Mouse (Mus musculus) megakaryocyte, embryonic 14.5 days (primary cell): Measurements from ENCODE around the gene Gm20388.

ENCODE experiments used
- FLI1 ChIP-seq: IDR thresholded peaks from 2 replicates; pipeline ENCODE4 v1.6.1; 2012; ENCODE audit warnings: low read length, inconsistent platforms, mixed read lengths
- GATA1 ChIP-seq: IDR thresholded peaks from 3 replicates; pipeline ENCODE4 v1.6.1; 2012; ENCODE audit warnings: mixed read lengths, low read length, inconsistent platforms, borderline replicate concordance

GRCm38 (mm10) chr8:122616181-122616905 lies 2705.7 kb downstream of the Gm20388 start:
- TF ChIP-seq GATA1 (no peak), FLI1 (no peak)
